Mouse (Mus musculus): Measurements from ENCODE around the gene Dmkn.
A peak's percentile ranks its signal among the peaks of the same experiment; 100 is the strongest.
"Not testable (repeated sequence)": the region's sequence is repeated elsewhere in the genome, so short reads cannot be mapped to it uniquely, and the experiment has no call there.

Gene Dmkn

DNA sequence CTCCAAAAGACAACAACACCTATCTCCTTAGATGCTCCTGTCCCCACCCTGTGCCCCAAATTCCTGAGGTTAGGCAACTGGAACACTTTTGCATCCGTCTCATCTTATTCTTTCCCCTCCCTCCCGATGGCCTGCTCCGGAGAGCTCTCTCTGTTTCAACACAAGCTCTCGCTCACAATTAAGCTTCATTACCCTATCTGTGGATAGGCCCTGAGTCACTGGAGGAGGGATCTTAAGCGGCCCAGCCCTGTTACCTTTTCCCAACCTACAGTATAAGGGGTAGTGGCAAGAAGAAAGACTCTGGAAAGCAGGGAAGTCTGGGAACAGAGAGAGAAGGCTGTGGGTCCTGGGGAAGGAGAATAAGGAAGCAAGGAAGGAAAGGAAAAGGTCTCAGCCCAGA, at the start of gene Dmkn:
Gene Dmkn, plus strand, starts transcription at position 301 of the 400 bp plus-strand sequence.
- no peak for DNase-seq (ENCODE audit: low spot score in 2 of 2)

DNA sequence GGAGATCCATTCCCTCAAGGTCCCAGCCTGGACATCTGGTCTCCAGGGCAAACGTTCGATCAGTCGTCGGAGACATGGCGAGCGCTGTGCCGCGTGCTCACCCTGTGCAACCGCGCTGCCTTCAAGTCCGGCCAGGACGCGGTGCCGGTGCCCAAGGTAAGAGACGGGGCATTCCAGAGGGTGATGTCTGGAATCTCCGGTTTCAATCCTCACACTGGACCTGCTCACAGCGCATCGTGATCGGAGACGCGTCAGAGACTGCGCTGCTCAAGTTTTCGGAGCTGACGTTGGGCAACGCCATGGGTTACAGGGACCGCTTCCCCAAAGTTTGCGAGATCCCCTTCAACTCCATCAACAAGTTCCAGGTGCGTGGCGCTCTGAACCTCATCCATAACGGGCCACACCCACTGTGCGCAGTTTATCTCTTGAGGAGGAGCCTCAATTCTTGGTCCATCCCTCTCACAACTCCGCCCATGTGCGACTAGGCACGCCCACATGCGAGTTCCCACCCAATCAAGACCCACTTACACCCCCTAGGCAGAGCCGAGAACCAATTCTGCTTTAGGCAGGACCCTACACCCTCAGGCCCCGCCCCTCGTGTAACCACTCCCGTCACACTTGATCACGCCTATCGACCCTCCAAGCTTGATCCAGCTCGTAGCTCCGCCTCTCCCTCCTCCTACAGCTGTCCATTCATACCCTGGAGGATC, 46.4 kb upstream of the Dmkn start:
- peak; percentile 82 to 86 for DNase-seq (ENCODE audit: low spot score in 2 of 2)

DNA sequence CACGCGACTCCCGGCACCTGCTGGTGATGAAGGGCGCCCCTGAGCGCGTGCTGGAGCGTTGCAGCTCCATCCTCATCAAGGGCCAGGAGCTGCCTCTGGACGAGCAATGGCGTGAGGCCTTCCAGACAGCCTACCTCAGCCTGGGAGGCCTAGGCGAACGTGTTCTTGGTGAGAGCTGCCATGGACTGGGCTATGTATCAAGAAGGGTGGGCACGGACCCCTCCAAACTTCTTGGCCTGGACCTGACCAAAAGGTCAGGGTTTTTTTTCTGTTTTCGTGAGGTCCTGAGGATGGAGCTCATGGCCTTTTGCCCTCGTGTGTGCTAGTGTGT, 45.9 kb upstream of the Dmkn start:
- DNase-seq (ENCODE audit: low spot score in 2 of 2), result no peak

DNA sequence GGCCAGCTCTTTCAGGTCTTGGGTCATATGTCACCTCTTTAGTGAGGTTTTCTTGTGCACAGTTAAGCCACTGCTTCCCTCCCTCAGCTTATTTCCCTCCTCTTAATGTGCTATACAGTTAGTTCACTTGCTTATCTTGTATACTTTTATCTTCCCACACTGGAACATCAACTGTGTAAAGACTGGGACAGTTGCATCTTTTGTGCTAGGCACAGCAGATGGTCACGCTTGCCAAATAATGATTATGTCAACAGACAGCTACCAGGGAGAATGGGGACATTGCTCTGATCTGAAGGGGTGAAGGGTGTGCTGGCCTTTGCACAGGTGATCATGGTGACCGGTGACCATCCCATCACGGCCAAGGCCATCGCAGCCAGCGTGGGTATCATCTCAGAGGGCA, 43.9 kb upstream of the Dmkn start:
- DNase-seq (ENCODE audit: low spot score in 2 of 2), result no peak

DNA sequence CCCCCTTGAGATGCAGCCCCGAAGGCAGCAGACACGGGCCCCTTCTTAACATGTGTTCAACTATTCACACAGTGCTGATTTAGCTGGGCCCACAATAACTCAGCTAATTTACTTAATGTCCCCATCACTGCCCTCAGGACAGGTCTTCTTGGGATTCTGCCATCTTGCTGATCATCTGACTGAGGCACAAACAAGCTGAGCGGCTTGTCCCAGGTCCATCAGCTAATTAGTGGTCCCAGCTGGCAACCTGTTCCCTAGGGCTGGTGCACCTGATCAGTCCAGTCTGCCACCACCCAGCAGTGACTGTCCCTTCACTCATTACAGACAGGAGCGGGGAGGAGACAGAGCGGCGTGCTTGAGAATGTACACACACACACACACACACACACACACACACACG, 42.3 kb upstream of the Dmkn start:
- no peak for DNase-seq (ENCODE audit: low spot score in 2 of 2)

- DNase-seq (ENCODE audit: low spot score in 2 of 2), result no peak
These were observed 40.1 kb upstream of the Dmkn start for GRCm38 (mm10) chr7:30723274-30723953.

- DNase-seq (ENCODE audit: low spot score in 2 of 2), result no peak
These were observed 35.3 kb upstream of the Dmkn start for GRCm38 (mm10) chr7:30728214-30728613.

DNA sequence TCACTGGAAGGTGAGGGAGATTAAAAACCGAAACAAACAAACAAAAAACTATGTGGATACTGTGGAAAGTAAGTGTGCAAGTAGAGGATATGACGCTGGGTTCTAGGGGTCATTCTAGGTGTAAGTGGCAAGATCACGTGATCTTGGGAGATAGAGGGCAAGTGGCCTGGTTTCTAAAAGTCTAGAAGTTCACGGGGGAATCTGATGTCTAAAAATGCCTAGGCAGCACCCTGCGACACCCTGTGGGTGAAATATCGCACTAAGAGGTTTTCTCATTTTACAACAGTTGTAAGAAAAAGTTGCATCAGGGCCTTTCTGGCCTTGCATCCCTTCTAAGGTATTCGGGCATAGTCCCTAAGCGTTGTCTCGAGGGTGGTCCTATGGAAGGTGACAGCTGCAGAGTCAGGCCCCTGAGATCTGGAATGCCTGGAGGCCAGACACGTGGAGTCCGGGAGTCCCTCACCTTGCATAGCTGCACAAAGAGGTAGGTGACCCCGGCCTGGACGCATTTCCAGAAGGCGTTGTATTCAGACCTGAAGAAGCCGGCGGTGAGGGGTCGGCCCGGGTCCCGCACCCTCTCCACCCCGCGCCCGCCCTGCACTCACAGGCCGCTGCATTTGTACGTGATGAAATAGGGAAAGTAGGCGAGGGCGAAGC, 34.7 kb upstream of the Dmkn start:
- peak; percentile 23 to 59 for DNase-seq (ENCODE audit: low spot score in 2 of 2)

DNA sequence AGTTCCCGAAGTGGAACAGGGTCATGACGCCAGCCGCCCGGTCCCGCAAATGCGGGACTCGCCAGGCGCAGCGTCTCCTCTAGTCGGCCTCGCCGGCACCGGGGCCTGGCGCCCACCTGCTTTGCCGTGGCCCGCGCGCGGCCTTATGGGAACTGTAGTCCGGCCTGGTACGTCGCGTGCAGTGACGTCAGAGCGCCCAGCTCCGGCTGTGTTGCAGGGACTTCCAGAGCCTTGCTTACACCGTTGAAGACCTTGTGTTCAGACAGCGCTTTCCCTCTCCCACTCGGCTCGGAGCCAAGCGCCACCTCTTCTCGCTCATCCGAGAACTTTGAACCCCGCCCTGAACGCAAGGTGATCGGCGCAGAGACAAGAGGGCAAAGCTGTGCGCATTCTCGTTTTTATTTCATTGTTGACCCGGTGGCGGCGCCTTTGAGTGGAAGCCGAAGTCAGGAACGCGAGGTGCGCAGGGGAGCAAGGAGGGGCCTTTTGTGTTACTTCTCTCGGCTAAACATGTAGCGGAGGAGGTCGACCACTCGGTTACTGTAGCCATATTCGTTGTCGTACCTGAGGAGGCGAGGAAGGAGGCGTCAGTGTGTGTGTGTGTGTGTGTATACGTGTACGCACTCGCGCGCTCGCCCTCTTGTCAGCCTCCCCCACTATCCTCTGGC, 34.0 kb upstream of the Dmkn start, which contains the start of gene Tmem147:
Gene Tmem147, minus strand, starts transcription at position 145 of the 668 bp plus-strand sequence.
- peak; percentile 90 to 96 for DNase-seq (ENCODE audit: low spot score in 2 of 2)

GRCm38 (mm10) chr7:30730064-30730722, 33.4 kb upstream of the Dmkn start:
- not testable (repeated sequence) for DNase-seq (ENCODE audit: low spot score in 2 of 2)

DNA sequence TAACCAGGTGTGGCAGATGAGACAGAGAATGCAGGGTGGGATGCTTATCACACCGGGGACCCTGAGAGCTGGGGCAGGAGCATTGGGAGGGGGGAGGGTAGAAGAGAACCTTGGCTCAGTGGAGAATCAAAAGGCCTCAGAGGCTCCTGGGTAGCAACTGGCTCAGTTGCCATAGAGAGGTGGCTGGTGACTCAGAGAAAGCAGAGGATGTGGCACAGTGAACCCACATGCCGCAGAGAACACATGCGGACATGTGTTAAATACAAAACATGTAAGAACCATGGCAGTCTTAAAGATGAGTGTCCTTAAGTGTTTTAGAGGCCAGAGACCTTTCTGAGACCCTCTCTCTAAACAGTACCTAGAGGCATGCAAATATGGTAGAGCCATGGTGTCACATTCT, 27.3 kb upstream of the Dmkn start:
- DNase-seq (ENCODE audit: low spot score in 2 of 2), result no peak

DNA sequence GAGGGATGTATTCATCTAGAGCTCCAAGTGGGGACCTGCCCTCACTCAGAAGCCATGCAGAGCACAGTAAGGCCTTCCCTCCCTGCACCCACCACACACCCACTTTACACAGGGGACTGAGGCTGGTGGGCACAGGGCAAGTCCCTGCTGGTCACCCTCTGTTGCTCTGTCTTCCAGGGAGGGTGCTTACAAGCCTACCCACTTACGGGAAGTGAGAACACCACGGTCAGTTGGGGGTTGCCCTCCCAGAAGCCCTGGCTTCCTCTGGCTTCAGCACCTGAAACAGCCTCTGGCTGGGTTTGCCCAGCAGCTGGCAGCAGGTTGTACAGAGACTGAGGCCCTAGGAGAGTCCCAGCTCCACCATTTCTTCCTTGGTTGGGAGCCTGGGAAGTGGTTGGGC, 21.0 kb upstream of the Dmkn start:
- DNase-seq (ENCODE audit: low spot score in 2 of 2), result peak in 1 of 2 experiments; percentile 28

- not testable (repeated sequence) for DNase-seq (ENCODE audit: low spot score in 2 of 2)
These were observed 19.9 kb upstream of the Dmkn start, which contains the start of gene Gapdhs for GRCm38 (mm10) chr7:30743617-30744016. TSS of gene Gapdhs (minus strand) at chr7:30743681.

DNA sequence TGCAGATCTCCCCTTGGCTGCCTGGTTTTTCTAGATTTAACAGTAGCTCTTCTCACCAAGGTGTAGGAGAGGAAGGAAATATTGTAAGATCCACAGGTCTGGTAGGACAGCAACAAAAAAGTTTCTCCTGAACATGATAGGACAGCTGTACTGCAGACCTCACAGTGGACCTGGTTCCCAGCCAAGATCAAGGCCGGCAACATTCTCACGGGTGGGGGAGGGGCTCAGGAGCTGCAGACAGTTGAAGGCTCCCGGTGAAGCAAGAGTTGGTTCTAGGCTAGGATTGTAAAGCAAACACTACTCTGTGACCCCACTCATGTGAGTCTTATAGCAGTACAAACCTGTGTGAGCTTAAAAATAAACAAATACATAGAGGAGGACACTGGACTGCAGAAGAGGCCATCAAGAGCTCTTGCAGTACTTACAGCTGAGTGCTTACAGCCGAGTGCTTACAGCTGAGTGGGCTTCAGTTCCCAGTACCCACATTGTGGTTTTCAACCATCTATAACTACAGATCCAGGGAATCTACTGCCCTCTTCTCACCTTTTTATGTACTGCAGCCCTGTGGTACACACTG, 19.4 kb upstream of the Dmkn start:
- no peak for DNase-seq (ENCODE audit: low spot score in 2 of 2)

DNA sequence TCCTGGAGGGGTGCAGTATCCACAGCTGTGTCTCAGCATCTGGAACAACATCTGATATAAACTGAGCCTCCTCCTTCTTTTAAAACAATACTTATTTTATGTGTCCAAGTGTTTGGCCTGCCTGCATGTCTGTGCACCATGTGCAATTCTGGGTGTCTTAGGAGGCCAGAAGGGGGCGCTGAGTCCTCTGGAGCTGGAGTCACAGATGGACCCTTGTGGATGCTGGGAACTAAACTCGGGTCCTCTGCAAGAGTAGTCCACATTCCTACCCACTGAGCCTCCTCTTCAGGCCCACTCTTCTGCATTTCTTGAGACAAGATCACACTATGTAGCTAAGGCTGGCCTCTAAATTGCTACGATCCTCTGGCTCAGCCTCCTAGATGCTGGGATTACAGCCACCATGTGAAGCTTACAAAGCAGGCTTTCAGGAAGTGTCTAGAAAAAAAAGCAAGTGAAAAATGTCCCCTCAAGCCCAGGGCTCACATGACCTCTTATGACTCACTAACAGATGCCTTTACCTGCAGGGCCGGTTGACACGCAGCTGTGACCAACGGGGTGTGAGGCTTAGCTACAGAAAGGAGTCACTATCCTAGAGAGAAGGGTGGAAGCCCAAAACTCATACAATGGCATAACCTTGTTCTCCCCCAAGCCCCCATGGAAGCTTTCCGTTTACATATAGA, 15.9 kb upstream of the Dmkn start:
- no peak for DNase-seq (ENCODE audit: low spot score in 2 of 2)

- DNase-seq (ENCODE audit: low spot score in 2 of 2), result no peak
These were observed 13.5 kb upstream of the Dmkn start for GRCm38 (mm10) chr7:30749824-30750606.

DNA sequence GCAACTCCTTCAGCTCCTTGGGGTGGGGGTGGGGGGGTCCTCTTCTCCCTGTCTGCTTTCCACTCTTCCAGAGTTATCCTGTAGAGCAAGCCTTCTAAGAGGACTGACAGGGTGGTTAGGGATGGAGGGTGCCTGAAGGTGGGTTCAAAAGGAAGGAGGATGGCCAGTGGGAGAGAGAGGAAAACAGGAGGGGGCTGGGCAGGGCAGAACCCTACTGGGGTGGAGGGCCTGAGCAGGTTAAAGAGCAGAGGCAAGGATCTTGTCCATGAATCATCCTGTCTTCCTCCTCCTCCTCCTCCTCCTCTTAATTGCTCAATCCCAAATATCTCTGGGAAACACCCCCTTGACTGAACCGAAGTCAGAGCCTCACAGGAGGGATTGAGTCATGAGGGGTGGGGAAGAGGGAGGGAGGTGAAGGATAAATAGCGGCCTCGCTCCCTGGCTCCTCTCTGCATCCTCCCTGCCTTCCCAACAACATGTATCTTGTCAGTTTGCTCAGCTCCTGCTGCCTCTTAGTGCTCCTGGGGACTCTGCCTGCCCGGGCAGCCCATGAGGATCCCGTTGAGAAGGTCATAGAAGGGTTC, 12.4 kb upstream of the Dmkn start, which contains the start of gene Sbsn:
Gene Sbsn, plus strand, starts transcription at position 386 of the 584 bp plus-strand sequence.
- no peak for DNase-seq (ENCODE audit: low spot score in 2 of 2)

- DNase-seq (ENCODE audit: low spot score in 2 of 2), result no peak
These were observed 6.6 kb upstream of the Dmkn start for GRCm38 (mm10) chr7:30757001-30757400.

DNA sequence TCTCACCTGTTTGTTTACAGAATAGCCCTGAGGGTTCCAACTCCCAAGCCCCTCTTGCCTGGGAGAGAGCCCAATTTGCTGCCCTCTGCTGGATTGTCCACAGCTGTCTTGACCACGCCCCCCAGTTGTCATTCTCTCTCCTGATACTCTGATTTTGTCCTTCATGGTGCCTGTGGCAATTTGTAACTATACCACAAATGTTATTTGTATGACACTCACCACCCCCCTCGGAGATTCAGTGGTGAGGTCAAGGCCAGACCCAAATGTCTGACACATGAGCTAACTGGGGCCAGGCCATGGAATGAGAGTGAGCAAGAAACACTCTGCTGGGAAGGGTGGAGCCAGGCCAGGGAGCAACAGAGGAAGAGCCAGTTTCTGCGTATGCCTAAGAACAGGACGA, 4.7 kb upstream of the Dmkn start:
- DNase-seq (ENCODE audit: low spot score in 2 of 2), result peak in 1 of 2 experiments; percentile 19

All from spleen, postnatal 4 days (tissue).